Mouse (Mus musculus): Measurements from ENCODE around the gene Pex19.

GRCm38 (mm10) chr1:172173181-172173580, 46.6 kb downstream of the Pex19 start:
- TF ChIP-seq CTCF (IDR thresholded peaks at IDR 0.05; ENCODE audit: borderline replicate concordance, extremely low read depth, insufficient read depth, insufficient read length) (no peak), POLR2A (IDR thresholded peaks at IDR 0.05; ENCODE audit: borderline replicate concordance, extremely low read depth, insufficient read depth, insufficient read length, poor library complexity, severe bottlenecking) (no peak)
